Mouse (Mus musculus): ENCODE measurements around the gene C1rl.
"Not testable (repeated sequence)": the region's sequence is repeated elsewhere in the genome, so short reads cannot be mapped to it uniquely, and the experiment has no call there.

C1rl gene

GRCm38 (mm10) chr6:124505028-124505427 lies 12.1 kb downstream of the C1rl start:
- no peak for DNase-seq (ENCODE audit: low read depth)

- no peak for DNase-seq (ENCODE audit: low read depth)
Measured at GRCm38 (mm10) chr6:124506991-124507390, 14.1 kb downstream of the C1rl start.

- DNase-seq (ENCODE audit: low read depth), result no peak
Measured at GRCm38 (mm10) chr6:124508292-124508691, 15.4 kb downstream of the C1rl start.

- DNase-seq (ENCODE audit: low read depth), result not testable (repeated sequence)
Measured at GRCm38 (mm10) chr6:124509192-124509591, 16.3 kb downstream of the C1rl start.

GRCm38 (mm10) chr6:124511936-124512335 lies 19.0 kb downstream of the C1rl start:
- no peak for DNase-seq (ENCODE audit: low read depth)

GRCm38 (mm10) chr6:124512355-124512836 lies 19.5 kb downstream of the C1rl start, which contains the start of gene C1ra:
Gene C1ra (plus strand): TSS chr6:124512405.
- DNase-seq (ENCODE audit: low read depth), result peak; percentile 57

- not testable (repeated sequence) for DNase-seq (ENCODE audit: low read depth)
Measured at GRCm38 (mm10) chr6:124517733-124518132, 24.8 kb downstream of the C1rl start.

GRCm38 (mm10) chr6:124522082-124522481 lies 29.2 kb downstream of the C1rl start:
- DNase-seq (ENCODE audit: low read depth), result not testable (repeated sequence)

GRCm38 (mm10) chr6:124527881-124528280 lies 35.0 kb downstream of the C1rl start:
- DNase-seq (ENCODE audit: low read depth), result no peak

GRCm38 (mm10) chr6:124531077-124531476 lies 38.2 kb downstream of the C1rl start:
- no peak for DNase-seq (ENCODE audit: low read depth)

GRCm38 (mm10) chr6:124536125-124536829 lies 43.4 kb downstream of the C1rl start:
- DNase-seq (ENCODE audit: low read depth), result not testable (repeated sequence)

GRCm38 (mm10) chr6:124541176-124541575 lies 48.3 kb downstream of the C1rl start:
- not testable (repeated sequence) for DNase-seq (ENCODE audit: low read depth)

GRCm38 (mm10) chr6:124542284-124542683 lies 49.4 kb downstream of the C1rl start, which contains the start of gene C1s1:
Gene C1s1 (minus strand): TSS chr6:124542359.
- peak; percentile 68 for DNase-seq (ENCODE audit: low read depth)

- no peak for DNase-seq (ENCODE audit: low read depth)
Measured at GRCm38 (mm10) chr6:124544466-124544865, 51.6 kb downstream of the C1rl start.

GRCm38 (mm10) chr6:124545425-124545824 lies 52.5 kb downstream of the C1rl start:
- no peak for DNase-seq (ENCODE audit: low read depth)

GRCm38 (mm10) chr6:124547979-124548378 lies 55.1 kb downstream of the C1rl start:
- not testable (repeated sequence) for DNase-seq (ENCODE audit: low read depth)

GRCm38 (mm10) chr6:124549023-124549550 lies 56.2 kb downstream of the C1rl start:
- no peak for DNase-seq (ENCODE audit: low read depth)

GRCm38 (mm10) chr6:124552766-124553165 lies 59.9 kb downstream of the C1rl start:
- DNase-seq (ENCODE audit: low read depth), result no peak

- not testable (repeated sequence) for DNase-seq (ENCODE audit: low read depth)
Measured at GRCm38 (mm10) chr6:124555956-124556355, 63.0 kb downstream of the C1rl start.
